Mouse (Mus musculus): ENCODE data around the gene Cux2. TPM values are rescaled to one million over a fixed set of nuclear protein-coding genes. Genes with fewer than 3 reads are reported as not detected.

Cux2 gene
- polyA plus RNA-seq, 1 experiment from 2014 or later = 19.9 TPM

- no peak for ATAC-seq (ENCODE audit: low FRiP score)
- Histone ChIP-seq H3K27ac (replicated peaks) (no peak overlapping the region; the same call in 1 of the 2 replicates), H3K4me3 (replicated peaks) (no peak overlapping the region), H3K36me3 (no peaks in the 10 kb centered on the region), H3K27me3 (replicated peaks) (peaks cover 7% of the 10 kb centered on the region; the same call in 1 of the 2 replicates), H3K9ac (replicated peaks) (no peak overlapping the region), H3K4me2 (no peak overlapping the region), H3K4me1 (peaks cover 70% of the 10 kb centered on the region), H3K9me3 (replicated peaks) (no peaks in the 10 kb centered on the region)
- WGBS = 81% methylated on average over 5 of the region's 6 CpGs
Observed at GRCm38 (mm10) chr5:121832376-121833155, 217.3 kb downstream of the Cux2 start.

- Histone ChIP-seq H3K4me3 (replicated peaks) (no peak overlapping the region), H3K27ac (replicated peaks) (no peak overlapping the region), H3K36me3 (no peaks in the 10 kb centered on the region), H3K27me3 (replicated peaks) (no peaks in the 10 kb centered on the region), H3K9me3 (replicated peaks) (no peaks in the 10 kb centered on the region), H3K4me1 (peaks cover 62% of the 10 kb centered on the region), H3K9ac (replicated peaks) (no peak overlapping the region), H3K4me2 (no peak overlapping the region)
- ATAC-seq (ENCODE audit: low FRiP score) = no peak
- 93% methylated on average over 6 of the region's 6 CpGs for WGBS
Observed at GRCm38 (mm10) chr5:121831002-121831601, 218.8 kb downstream of the Cux2 start.

GRCm38 (mm10) chr5:121828491-121829432, 221.1 kb downstream of the Cux2 start:
- peak; percentile 65 for ATAC-seq (ENCODE audit: low FRiP score)
- WGBS = 8% methylated on average over 82 of the region's 82 CpGs

GRCm38 (mm10) chr5:121827876-121828275, 222.0 kb downstream of the Cux2 start:
- no peak for ATAC-seq (ENCODE audit: low FRiP score)
- Histone ChIP-seq H3K9me3 (replicated peaks) (no peaks in the 10 kb centered on the region), H3K27me3 (replicated peaks) (no peaks in the 10 kb centered on the region), H3K4me1 (peaks cover 35% of the 10 kb centered on the region), H3K36me3 (peaks cover 3% of the 10 kb centered on the region; the same call in 1 of the 2 replicates), H3K4me2 (peak overlapping the region; percentile 94), H3K27ac (replicated peaks) (no peak overlapping the region), H3K4me3 (replicated peaks) (peak overlapping the region; percentile 46; the same call in 1 of the 2 replicates), H3K9ac (replicated peaks) (no peak overlapping the region)
- WGBS = 61% methylated on average over 4 of the region's 4 CpGs

More at GRCm38 (mm10) chr5:121828491-121829432, 221.1 kb downstream of the Cux2 start:
- Histone ChIP-seq H3K9ac (replicated peaks) (peak overlapping the region; percentile 53), H3K4me1 (peaks cover 39% of the 10 kb centered on the region), H3K36me3 (peaks cover 3% of the 10 kb centered on the region; the same call in 1 of the 2 replicates), H3K4me2 (peak overlapping the region; percentile 94), H3K27ac (replicated peaks) (peak overlapping the region; percentile 18; the same call in 1 of the 2 replicates), H3K4me3 (replicated peaks) (peak overlapping the region; percentile 46), H3K27me3 (replicated peaks) (no peaks in the 10 kb centered on the region), H3K9me3 (replicated peaks) (no peaks in the 10 kb centered on the region)

- Histone ChIP-seq H3K4me3 (replicated peaks) (no peak overlapping the region), H3K4me2 (no peak overlapping the region), H3K27ac (replicated peaks) (no peak overlapping the region), H3K36me3 (peaks cover 3% of the 10 kb centered on the region; the same call in 1 of the 2 replicates), H3K27me3 (replicated peaks) (no peaks in the 10 kb centered on the region), H3K9me3 (replicated peaks) (no peaks in the 10 kb centered on the region), H3K9ac (replicated peaks) (no peak overlapping the region), H3K4me1 (peaks cover 31% of the 10 kb centered on the region)
- ATAC-seq (ENCODE audit: low FRiP score) = no peak
- 96% methylated on average over 3 of the region's 3 CpGs for WGBS
Observed at GRCm38 (mm10) chr5:121825606-121826005, 224.3 kb downstream of the Cux2 start.

- WGBS = 68% methylated on average over 4 of the region's 4 CpGs
- ATAC-seq (ENCODE audit: low FRiP score) = no peak
Observed at GRCm38 (mm10) chr5:121824121-121824520, 225.8 kb downstream of the Cux2 start.

GRCm38 (mm10) chr5:121823668-121824067, 226.2 kb downstream of the Cux2 start:
- Histone ChIP-seq H3K4me1 (peaks cover 19% of the 10 kb centered on the region), H3K9me3 (replicated peaks) (no peaks in the 10 kb centered on the region), H3K9ac (replicated peaks) (no peak overlapping the region), H3K36me3 (peaks cover 15% of the 10 kb centered on the region), H3K4me2 (no peak overlapping the region), H3K27ac (replicated peaks) (no peak overlapping the region), H3K27me3 (replicated peaks) (no peaks in the 10 kb centered on the region), H3K4me3 (replicated peaks) (no peak overlapping the region)
- 100% methylated on average over 1 of the region's 1 CpGs for WGBS
- no peak for ATAC-seq (ENCODE audit: low FRiP score)

More at GRCm38 (mm10) chr5:121824121-121824520, 225.8 kb downstream of the Cux2 start:
- 0 out of 2 replicates have a peak overlapping the region, but pooled peaks have one; percentile 25 for H3K27ac ChIP-seq (replicated peaks)
- peaks cover 12% of the 10 kb centered on the region; the same call in 1 of the 2 replicates for H3K36me3 ChIP-seq
- H3K4me1 ChIP-seq = peaks cover 23% of the 10 kb centered on the region
- no peak overlapping the region for H3K4me3 ChIP-seq (replicated peaks)
- no peak overlapping the region for H3K9ac ChIP-seq (replicated peaks)
- H3K9me3 ChIP-seq (replicated peaks) = no peaks in the 10 kb centered on the region
- no peaks in the 10 kb centered on the region for H3K27me3 ChIP-seq (replicated peaks)
- no peak overlapping the region for H3K4me2 ChIP-seq

GRCm38 (mm10) chr5:121822786-121823505, 227.0 kb downstream of the Cux2 start:
- no peak overlapping the region for H3K4me2 ChIP-seq
- ATAC-seq (ENCODE audit: low FRiP score) = no peak
- peaks cover 11% of the 10 kb centered on the region for H3K4me1 ChIP-seq
- H3K36me3 ChIP-seq = peaks cover 22% of the 10 kb centered on the region
- no peak overlapping the region for H3K4me3 ChIP-seq (replicated peaks)
- H3K9me3 ChIP-seq (replicated peaks) = no peaks in the 10 kb centered on the region
- no peak overlapping the region for H3K9ac ChIP-seq (replicated peaks)
- WGBS = 83% methylated on average over 7 of the region's 7 CpGs
- no peaks in the 10 kb centered on the region for H3K27me3 ChIP-seq (replicated peaks)
- no peak overlapping the region for H3K27ac ChIP-seq (replicated peaks)

- H3K9me3 ChIP-seq (replicated peaks) = no peaks in the 10 kb centered on the region
- 66% methylated on average over 5 of the region's 5 CpGs for WGBS
- H3K9ac ChIP-seq (replicated peaks) = no peak overlapping the region
- no peak overlapping the region for H3K27ac ChIP-seq (replicated peaks)
- H3K4me2 ChIP-seq = no peak overlapping the region
- H3K4me3 ChIP-seq (replicated peaks) = no peak overlapping the region
- peaks cover 7% of the 10 kb centered on the region; the same call in 1 of the 2 replicates for H3K4me1 ChIP-seq
- ATAC-seq (ENCODE audit: low FRiP score) = no peak
- H3K27me3 ChIP-seq (replicated peaks) = no peaks in the 10 kb centered on the region
- H3K36me3 ChIP-seq = peaks cover 36% of the 10 kb centered on the region
Observed at GRCm38 (mm10) chr5:121821552-121821951, 228.3 kb downstream of the Cux2 start.

GRCm38 (mm10) chr5:121821116-121821515, 228.8 kb downstream of the Cux2 start:
- Histone ChIP-seq H3K36me3 (peaks cover 41% of the 10 kb centered on the region), H3K27me3 (replicated peaks) (no peaks in the 10 kb centered on the region), H3K4me3 (replicated peaks) (no peak overlapping the region), H3K4me1 (peaks cover 7% of the 10 kb centered on the region; the same call in 1 of the 2 replicates), H3K9me3 (replicated peaks) (no peaks in the 10 kb centered on the region), H3K9ac (replicated peaks) (no peak overlapping the region), H3K27ac (replicated peaks) (no peak overlapping the region), H3K4me2 (no peak overlapping the region)
- ATAC-seq (ENCODE audit: low FRiP score) = no peak
- 74% methylated on average over 5 of the region's 5 CpGs for WGBS
